Mouse (Mus musculus) ES-CJ7 (cell line): ENCODE measurements around the gene Obsl1.

ENCODE experiments used
- DNase-seq: peaks from one replicate; pipeline ENCODE4 v3.0.0; 2011; ENCODE audit warnings: low read depth, low spot score

Obsl1 gene

GRCm38 (mm10) chr1:75456746-75457564 is 49.3 kb downstream of the Obsl1 start:
- peak; percentile 87 for DNase-seq

GRCm38 (mm10) chr1:75455948-75456347 is 50.3 kb downstream of the Obsl1 start:
- no peak for DNase-seq

- DNase-seq = no peak
Observed at GRCm38 (mm10) chr1:75455433-75455832, 50.8 kb downstream of the Obsl1 start.

GRCm38 (mm10) chr1:75451900-75452299 is 54.4 kb downstream of the Obsl1 start:
- DNase-seq = no peak

- DNase-seq = no peak
Observed at GRCm38 (mm10) chr1:75450314-75451005, 55.8 kb downstream of the Obsl1 start, which contains the start of gene Asic4. Gene Asic4, plus strand, starts transcription at chr1:75450436.

- DNase-seq = peak; percentile 47
Observed at GRCm38 (mm10) chr1:75449377-75450135, 56.7 kb downstream of the Obsl1 start.

GRCm38 (mm10) chr1:75448937-75449336 is 57.3 kb downstream of the Obsl1 start:
- DNase-seq = no peak

- DNase-seq = peak; percentile 55
Observed at GRCm38 (mm10) chr1:75448052-75448431, 58.2 kb downstream of the Obsl1 start.

- DNase-seq = peak; percentile 96
Observed at GRCm38 (mm10) chr1:75447265-75448051, 58.8 kb downstream of the Obsl1 start.

GRCm38 (mm10) chr1:75446656-75447055 is 59.6 kb downstream of the Obsl1 start:
- no peak for DNase-seq

- DNase-seq = peak; percentile 76
Observed at GRCm38 (mm10) chr1:75445751-75446611, 60.3 kb downstream of the Obsl1 start.

- no peak for DNase-seq
Observed at GRCm38 (mm10) chr1:75445141-75445701, 61.0 kb downstream of the Obsl1 start.

- DNase-seq = no peak
Observed at GRCm38 (mm10) chr1:75444208-75444607, 62.0 kb downstream of the Obsl1 start.

GRCm38 (mm10) chr1:75443247-75444024 is 62.8 kb downstream of the Obsl1 start:
- DNase-seq = peak; percentile 88

GRCm38 (mm10) chr1:75442811-75443210 is 63.4 kb downstream of the Obsl1 start:
- peak; percentile 58 for DNase-seq

- no peak for DNase-seq
Observed at GRCm38 (mm10) chr1:75442171-75442570, 64.1 kb downstream of the Obsl1 start.

- DNase-seq = no peak
Observed at GRCm38 (mm10) chr1:75441471-75441996, 64.7 kb downstream of the Obsl1 start.

GRCm38 (mm10) chr1:75440661-75441060 is 65.6 kb downstream of the Obsl1 start:
- DNase-seq = no peak

- DNase-seq = no peak
Observed at GRCm38 (mm10) chr1:75438782-75439181, 67.5 kb downstream of the Obsl1 start.
